Mouse (Mus musculus): Measurements from ENCODE around the gene Pnkp. TPM values are rescaled to one million over a fixed set of nuclear protein-coding genes. Genes with fewer than 3 reads are reported as not detected.
"Not testable (repeated sequence)": the region's sequence is repeated elsewhere in the genome, so short reads cannot be mapped to it uniquely, and the experiment has no call there.

The Pnkp gene
- total RNA-seq, 2 experiments from 2014 or later, result 27.1 to 27.7 TPM

DNA sequence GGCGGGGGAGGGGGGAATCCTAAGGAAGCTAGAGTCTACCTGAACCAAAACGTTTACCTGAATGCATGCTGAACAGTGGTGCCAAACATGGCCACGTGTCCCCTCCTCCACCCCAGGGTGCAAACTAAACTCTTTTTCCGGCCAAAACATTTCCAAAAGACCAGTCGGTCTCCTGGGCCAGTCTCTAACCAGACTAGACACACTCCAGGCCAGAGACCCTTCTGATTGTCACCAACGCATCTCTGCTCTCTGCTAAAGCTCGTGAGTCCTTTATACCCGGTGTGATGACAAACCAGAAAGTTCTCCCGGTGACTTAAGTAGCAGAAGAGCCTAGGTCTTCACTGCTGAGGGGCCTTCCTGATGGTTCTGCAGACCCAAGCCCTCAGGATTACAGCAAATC is 10.9 kb downstream of the Pnkp start:
- no peak for DNase-seq (ENCODE audit: low spot score in 2 of 2)

DNA sequence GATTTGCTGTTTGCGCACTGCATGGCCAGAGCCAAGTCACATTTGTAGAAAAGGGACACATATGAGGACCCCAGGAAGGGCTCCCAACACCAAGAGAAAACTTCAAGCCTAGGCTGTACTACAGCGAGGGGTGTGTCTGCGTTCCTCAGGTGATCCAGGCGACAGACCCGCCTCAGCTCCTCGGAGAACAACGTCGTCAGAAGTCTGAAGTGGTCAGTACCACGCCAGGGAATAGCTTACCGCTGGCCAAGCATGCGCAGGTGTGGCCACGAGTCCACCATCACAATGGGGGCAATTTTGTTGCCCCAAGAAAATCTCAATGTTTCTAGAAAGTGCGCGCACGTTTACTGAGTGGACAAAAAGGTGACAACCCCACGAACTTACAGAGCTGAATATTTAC is 11.5 kb downstream of the Pnkp start:
- DNase-seq (ENCODE audit: low spot score in 2 of 2), result no peak

DNA sequence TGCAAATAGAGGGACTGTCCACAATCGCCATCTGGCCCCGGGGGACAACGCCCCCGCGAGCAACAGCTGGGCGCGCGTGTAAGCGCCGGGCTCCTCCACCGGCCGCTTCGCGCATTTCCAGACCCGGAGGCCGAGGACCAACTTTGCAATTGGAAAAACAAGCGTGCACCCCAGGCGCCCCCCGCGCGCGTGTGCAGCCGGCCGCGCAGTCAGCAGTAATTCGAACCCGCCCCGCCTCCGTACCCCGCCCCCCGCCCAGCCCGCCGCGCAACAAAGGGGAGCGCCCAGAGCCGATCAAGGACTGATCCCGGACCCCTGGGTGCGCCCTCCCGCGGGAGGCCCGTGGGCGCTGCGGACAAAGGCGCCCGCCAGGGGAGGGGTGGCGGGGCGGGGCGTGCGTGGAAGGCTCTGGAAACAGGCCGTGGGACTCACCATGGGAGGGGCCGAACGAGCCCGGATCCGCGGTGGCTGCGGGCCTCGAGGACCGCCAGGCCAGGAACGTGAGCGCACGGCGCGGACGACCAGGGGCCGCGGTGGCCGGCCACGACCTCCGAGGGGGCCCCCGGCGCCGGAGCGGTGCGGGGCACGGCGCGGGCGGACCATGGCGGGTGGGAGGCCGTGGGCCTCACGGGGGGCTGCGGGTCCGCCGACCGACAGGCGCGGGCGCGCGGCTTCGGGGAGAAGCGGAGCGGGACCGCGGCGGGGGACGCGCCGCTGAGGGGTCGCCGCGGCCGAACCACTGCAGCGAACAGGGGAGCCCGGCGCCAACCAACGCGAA is 12.2 kb downstream of the Pnkp start:
- peak; percentile 55 to 57 for DNase-seq (ENCODE audit: low spot score in 2 of 2)

DNA sequence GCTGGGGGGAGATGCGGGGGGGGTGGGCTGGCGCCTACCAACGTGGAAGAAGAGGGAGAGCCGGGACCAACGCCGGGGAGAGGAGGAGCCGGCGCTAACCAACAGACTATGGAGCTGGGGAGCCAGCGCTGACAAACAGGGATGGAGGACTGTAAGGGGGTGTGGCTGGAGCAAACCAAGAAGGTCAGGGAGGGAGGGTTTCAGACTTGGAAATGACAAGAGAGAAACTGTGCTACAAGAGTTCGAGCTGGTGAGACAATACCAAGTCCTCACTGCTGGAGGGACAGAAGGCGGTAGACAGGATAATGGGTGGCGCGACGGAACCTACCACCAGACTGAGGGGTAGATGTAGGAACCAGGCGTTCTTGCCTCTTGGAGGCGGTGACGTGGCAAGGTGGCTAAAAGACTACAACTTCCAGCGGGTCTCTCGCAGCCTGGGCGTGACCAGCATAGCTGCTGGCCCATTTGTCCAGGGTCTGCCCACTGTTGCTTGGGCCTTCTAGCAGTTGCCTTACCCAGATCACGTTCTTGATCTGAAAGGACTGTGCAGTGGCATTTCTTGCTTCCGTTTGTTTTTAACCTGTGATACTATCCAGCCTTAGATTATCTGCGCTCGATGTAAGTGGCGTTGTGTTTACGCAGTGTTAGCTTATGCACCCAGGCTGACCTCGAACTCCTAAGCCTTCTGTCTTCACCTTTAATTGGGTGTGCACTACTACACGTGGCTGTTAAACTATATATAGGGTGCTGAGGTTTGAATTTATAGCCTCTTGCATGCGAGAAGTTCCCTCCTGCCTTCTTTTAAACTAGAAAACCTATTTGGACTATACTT is 13.0 kb downstream of the Pnkp start, which contains the start of gene Ptov1:
TSS of gene Ptov1 (minus strand) at position 92 of the 832 bp plus-strand sequence.
- DNase-seq (ENCODE audit: low spot score in 2 of 2), result peak; percentile 90 to 96

DNA sequence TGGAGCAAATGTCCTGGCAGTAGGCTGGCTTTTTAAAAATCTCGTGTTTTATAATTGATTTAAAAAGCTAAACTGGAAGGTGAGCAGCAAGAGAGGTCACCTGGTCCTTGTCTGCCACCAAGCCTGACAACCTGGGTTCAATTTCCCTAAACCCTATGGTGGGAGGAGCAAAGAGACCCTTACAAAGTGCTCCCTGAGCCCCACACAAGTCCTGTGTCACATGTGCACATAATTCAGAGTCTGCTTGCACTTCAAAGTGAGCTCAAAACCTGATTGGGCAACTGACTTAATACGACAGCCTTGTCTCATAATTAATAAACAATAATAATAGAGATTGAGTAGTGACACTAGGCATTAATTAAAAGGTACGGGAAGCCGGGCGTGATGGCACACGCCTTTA is 13.7 kb downstream of the Pnkp start:
- no peak for DNase-seq (ENCODE audit: low spot score in 2 of 2)

DNA sequence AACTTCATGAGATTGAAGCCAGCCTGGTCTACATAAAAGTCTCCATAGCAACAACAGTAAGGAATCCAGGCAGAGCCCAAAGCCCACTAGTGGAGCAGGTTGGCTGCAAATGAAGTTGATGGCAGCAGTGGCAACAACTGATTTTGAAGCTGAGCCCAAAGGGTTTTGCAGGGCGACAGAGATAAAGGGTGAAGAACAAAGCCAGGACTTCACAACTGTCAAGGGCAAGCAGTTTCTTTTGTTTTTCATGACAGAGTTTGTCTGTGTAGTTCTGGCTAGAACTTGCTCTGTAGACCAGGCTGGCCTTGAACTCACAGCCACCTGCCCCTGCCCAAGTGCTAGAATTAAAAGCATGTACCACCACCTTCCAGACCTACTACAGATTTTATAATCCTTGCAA is 14.2 kb downstream of the Pnkp start:
- no peak for DNase-seq (ENCODE audit: low spot score in 2 of 2)

DNA sequence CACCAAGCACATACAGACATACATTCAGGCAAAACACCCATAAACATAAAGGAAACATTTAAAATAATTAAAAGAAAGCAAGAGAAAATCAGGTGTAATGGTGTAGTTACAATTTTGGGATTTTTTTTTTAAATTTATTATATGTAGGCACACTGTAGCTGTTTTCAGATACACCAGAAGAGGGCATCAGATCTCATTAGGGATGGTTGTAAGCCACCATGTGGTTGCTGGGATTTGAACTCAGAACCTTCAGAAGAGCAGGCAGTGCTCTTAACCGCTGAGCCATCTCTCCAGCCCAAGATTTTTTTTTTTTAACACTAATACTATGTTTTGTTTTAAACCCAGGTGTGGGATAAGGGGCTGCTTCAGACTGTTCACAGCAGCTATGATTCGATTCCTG is 14.8 kb downstream of the Pnkp start:
- not testable (repeated sequence) for DNase-seq (ENCODE audit: low spot score in 2 of 2)

DNA sequence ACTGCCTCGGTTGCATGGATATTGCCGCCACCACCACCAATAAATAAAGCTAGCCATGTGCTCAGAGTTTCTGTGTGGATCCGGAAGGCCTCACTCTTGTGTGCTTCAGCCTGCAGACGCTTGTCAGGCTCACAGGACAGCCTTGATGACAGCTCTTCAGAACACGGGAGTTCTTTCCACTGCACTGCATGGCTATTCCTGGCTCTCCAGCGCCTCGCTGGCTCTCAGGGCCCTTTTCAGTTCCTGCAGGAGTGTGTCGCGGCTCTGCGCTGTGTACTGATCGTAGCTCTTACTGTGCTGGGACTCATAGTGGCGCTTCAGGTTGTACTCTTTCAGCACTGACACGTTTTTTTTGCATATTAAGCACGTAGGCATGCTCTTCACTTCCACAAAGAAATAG is 20.9 kb downstream of the Pnkp start:
- no peak for DNase-seq (ENCODE audit: low spot score in 2 of 2)

DNA sequence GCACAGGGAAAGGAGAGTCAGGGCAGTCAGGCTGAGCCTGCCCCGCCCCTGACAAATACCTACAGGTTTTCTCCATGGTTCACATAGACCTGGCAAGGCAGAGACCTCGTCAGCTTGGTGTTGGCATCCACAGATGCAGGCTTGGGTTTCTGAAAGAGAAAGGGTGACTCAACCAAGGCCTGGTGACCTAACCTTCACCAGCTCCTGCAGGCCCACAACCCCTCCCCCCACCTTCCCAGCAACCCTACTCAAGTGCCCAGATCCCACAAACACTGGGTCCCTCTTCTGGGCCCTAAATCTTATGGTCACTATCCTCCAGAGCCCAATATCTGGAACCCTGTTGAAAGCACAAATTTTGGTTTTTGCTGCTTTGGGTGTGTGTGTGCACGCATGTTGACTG is 26.1 kb downstream of the Pnkp start:
- no peak for DNase-seq (ENCODE audit: low spot score in 2 of 2)

DNA sequence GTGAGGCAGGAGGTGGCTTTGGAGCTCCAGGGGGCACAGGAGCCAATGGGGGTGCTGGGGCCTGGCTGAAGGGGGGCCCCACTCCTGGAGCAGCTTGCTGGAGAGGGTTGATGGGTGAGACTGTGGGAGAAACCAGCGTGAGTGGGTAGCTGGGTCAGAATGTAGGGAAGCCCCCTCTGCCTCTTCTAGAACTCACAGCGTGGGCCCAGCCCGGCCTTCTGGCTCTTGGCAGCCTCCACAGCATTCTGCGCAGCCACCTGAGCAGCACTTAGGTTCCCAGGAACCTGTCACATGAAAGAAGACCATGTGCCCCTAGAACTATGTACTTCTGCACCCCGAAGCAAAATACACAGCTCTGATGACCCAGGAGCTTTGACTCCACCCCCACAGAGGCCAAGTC is 27.7 kb downstream of the Pnkp start:
- no peak for DNase-seq (ENCODE audit: low spot score in 2 of 2)

DNA sequence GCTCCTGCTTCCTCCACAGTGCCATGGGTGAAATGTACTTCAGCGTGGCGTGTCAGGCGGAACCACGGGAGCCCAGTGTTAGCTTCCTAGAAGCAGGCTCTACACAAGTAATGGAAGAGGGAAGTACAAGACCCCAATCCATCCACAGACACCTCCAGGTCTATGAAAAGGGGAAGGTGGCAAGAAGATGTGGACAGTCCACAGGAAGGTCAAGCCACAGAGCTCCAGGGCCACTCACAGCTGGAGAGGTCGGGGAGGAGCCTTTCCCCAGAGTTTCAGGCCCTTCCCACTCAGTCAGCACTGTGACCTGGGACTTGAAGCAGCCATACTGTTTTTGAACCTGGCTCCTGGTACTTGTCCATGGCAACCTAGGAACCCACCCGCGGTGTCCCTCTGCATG is 30.0 kb downstream of the Pnkp start:
- DNase-seq (ENCODE audit: low spot score in 2 of 2), result no peak

DNA sequence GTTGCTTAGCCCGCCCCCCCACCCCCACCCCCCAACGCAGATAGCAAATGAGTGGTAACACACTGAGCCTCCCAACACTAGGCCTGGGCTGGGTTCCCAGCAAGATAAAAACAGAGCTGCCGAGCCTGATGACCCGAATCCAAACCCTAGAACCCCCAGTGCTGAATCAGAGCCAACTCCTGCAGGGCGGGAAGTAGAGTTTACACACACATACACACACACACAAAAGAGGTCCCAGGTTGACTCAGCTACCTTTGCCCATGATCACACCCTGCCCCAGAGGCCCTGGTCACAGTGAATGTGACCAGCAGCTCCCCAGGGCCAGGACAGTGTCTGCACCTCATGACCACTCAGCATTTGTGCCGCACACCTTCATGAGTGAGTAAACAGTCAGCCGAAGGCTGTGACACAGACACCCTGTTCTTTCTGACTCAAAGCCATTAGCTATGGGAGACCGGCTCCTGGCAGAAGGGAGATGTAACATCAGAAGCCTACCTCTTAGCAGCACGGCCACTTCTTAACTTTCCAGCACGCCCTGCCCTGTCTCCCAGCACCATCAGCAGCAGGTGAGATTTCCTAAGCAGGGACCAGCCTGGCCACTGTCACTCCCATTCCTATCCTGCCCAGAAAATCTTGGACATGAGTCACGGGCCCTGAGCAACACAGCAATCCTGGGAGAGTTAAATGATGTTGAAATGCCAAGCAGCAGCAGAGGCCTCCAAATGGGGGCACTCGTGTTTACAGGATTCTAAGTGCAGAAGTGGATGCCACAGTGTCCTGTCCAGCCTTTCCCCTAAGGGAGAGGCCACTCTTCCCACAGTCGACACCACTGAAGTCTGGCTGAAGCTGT is 31.5 kb downstream of the Pnkp start:
- DNase-seq (ENCODE audit: low spot score in 2 of 2), result no peak

DNA sequence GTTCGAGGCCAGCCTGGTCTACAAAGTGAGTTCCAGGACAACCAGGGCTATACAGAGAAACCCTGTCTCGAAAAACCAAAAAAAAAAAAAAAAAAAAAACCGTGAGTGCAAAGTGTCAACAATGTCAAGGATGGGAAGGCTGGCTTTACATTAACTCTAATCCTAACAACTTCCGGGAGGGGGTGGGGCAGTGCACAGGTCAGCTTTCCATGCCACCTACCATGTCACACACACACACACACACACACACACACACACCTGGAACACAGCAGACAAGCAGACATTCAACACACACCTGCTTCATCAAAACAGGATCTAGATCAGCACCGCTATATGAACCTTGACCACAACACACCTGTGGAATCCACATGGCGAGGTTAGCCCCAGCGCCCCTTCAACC is 33.2 kb downstream of the Pnkp start:
- DNase-seq (ENCODE audit: low spot score in 2 of 2), result no peak

DNA sequence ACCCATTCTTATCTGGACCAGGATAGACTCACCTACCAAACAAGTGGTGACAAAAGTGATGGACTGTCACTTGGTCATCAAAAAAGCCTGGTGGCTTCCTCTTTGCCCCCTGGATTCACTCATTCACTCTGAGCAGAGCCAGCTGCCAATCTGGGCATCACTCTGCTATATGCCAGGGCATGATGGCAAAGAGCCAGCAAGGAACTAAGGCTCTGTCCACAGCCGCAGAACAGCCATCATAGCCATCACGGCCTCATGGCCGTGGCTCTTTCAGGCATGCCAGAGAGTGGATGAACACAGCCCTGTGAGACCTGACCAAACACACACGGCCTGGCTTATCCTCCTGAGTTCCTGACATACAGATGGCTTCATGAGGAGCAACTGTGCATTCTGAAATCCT is 33.8 kb downstream of the Pnkp start:
- DNase-seq (ENCODE audit: low spot score in 2 of 2), result no peak

DNA sequence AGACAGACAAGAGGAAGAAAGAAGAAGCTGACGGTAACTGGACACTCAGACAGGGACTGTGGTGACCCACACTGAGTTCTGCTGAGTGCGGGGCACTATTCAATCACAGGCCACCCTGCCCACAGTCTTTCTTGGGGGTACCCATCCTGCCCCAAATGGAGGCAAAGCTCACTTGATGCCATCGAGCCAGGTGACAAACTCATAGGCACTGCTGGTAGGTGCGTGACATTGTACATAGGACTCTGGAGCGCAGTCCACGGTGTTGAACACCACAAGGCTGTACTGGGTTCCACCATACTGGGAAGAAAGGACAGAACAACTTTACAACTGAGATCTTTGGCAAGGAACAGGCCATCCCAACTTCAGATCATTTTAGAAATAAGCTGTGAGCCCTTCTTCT is 34.7 kb downstream of the Pnkp start:
- DNase-seq (ENCODE audit: low spot score in 2 of 2), result no peak

DNA sequence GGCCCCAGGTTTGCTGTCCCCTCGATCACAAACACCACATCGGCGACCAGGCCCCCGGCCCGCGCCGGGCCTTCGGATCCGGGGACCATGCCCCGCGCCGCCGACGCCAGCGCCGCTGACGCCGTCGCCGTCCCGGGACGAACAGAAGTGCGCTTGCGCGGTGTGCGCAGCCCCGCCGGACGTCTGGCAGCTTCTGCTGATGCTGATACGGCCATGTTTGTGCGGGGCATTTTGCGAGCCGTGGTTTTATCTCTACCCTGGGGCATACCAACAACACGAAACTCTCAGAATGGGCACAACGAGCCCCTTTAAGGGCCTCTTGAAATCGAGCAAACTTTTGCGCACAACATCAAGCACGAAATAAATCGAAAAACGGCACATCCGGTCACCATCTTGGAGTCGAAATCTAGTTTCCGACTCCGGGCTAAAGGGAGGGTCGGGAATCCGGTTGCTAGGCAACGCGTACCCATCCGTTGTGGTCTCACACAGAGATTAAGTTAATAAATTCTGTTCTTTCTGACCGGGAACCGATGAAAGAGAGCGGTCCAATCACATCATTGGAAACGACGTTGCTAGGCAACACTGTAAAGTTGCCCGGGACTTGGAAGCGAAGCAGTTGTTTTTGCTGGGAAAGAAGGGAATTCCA is 35.5 kb downstream of the Pnkp start, which contains the start of gene Med25:
TSS of gene Med25 (minus strand) at position 437 of the 646 bp plus-strand sequence.
- DNase-seq (ENCODE audit: low spot score in 2 of 2), result peak; percentile 86 to 90

DNA sequence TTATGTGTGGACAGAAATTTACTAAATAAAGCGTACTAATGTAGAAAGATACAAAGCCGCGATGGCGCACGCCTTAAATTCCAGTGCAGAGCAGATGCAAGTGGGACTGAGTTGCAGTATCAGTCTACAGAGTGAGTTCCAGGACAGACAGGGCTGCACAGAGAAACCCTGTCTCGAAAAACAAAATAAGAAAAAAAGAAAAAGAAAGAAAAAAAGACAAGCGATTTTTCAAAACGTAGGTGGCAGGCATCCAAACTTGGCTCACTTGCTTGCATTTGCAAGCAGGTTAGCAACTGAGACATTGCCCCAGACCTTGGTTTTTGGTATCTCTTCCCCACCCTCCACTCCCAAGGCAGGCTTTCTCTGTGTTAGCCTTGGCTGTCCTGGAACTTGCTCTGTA is 36.3 kb downstream of the Pnkp start:
- DNase-seq (ENCODE audit: low spot score in 2 of 2), result no peak

DNA sequence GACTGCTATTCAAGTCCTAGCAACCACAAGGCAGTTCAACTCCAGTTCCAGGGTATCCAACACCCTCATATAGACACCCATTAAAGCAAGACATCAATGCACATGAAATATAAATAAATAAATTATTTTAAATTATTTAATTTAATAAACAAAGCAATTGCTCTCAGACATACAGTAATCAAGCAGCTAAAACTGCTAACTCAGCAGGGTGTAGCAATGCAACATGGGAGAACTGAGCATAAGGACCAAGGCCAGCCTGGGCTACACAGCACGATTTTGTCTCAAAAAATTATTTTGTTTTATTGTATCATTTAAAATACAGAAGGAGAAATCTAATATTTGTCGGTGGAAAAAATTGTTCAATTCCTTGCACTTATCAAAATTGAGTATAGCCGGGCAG is 37.2 kb downstream of the Pnkp start:
- DNase-seq (ENCODE audit: low spot score in 2 of 2), result no peak

DNA sequence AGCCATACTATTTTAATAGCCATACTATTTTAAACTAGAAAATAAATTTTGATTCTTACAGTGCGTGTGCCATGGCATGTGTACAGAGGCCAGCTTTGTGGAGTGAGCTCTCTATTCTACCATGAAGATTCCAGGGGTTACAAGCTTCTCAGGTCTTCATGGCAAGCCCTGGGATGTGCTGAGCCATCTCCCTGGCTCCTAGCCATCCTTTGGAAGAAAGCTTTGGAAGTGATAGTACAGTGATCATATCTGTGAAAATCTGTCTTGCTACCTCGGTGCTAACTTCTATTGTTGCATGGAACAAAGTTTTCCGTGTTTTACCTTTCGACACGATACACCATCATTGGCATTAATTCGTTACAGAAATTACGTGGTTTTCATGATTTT is 38.3 kb downstream of the Pnkp start:
- DNase-seq (ENCODE audit: low spot score in 2 of 2), result no peak

DNA sequence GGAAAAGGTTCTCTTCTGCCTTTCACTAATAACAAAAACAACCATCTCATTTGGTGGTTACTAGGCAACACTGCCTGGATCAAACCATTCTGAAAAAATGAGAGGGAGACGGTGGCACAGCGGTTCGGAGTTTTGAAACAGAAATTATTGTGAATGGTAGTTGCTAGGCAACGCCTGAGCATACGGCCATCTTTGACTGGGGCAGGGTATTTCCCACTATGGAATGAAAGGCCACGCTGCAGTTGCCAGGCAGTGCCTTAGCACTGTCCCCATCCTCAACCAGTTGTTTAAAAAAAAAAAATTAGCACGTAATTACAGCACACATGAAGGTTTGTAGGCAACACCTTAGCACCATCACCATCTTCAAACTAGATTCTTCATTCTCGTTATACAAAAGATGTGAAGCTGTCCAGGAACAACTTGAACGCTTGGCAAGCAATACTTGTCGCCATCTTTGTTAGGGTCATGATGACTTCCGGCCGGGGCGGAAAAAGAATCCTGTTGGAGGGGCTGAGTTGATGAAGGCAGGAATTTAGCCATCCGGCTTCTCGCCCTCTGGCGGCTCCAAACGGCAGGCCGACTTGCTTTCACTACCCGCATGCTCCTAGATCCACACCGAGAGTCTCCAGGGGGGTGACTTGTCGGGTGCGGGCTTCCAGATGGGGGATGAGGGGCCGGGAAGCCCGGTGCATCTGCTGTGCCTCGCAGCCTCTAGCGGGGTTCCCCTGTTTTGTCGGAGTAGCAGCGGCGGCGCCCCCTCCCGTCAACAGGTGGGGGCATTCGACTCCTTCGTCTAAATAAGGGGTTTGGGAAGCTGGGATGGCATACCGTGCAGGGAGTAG is 38.9 kb downstream of the Pnkp start, which contains the start of gene Fuz:
TSS of gene Fuz (plus strand) at position 487 of the 842 bp plus-strand sequence.
- DNase-seq (ENCODE audit: low spot score in 2 of 2), result peak; percentile 87 to 91

Measured in left cerebral cortex, adult 18-20 months (tissue).